Mouse (Mus musculus) midbrain, embryonic 16.5 days (tissue): ENCODE measurements around the gene Nkd1. TPM values are rescaled to one million over a fixed set of nuclear protein-coding genes. Genes with fewer than 3 reads are reported as not detected.

Experiments
- ATAC-seq: fragments of 200-750 bp; cut with Nextera tagmentation; 2 replicates; pipeline ENCODE4 v1.8.0; 2017; ENCODE audit warnings: moderate TSS enrichment
- H3K27ac ChIP-seq: fragments of 300-500 bp; sonication (generic); 2 replicates; pipeline ENCODE4 v1.5.1; 2014; ENCODE audit warnings: mild to moderate bottlenecking, low read length, mixed read lengths
- H3K27me3 ChIP-seq: fragments of 300-500 bp; sonication (generic); 2 replicates; pipeline ENCODE4 v1.6.1; 2014; ENCODE audit warnings: low read depth, low read length, mixed read lengths; ENCODE audit not compliant: control insufficient read depth, insufficient read depth
- H3K36me3 ChIP-seq: fragments of 300-500 bp; sonication (generic); 2 replicates; pipeline ENCODE4 v1.6.1; 2014; ENCODE audit warnings: mild to moderate bottlenecking, low read length, moderate library complexity, mixed read lengths; ENCODE audit not compliant: control insufficient read depth, insufficient read depth
- H3K4me1 ChIP-seq: fragments of 300-500 bp; sonication (generic); 2 replicates; pipeline ENCODE4 v1.6.1; 2014; ENCODE audit warnings: mild to moderate bottlenecking, low read length, mixed read lengths; ENCODE audit not compliant: control insufficient read depth, insufficient read depth
- H3K4me2 ChIP-seq: fragments of 300-500 bp; sonication (generic); 2 replicates; pipeline ENCODE4 v1.6.1; 2014; ENCODE audit warnings: mild to moderate bottlenecking, low read length, mixed read lengths
- H3K4me3 ChIP-seq: fragments of 300-500 bp; sonication (generic); 2 replicates; pipeline ENCODE4 v1.5.1; 2014; ENCODE audit warnings: low read depth, mild to moderate bottlenecking, low read length, moderate library complexity, mixed read lengths
- H3K9ac ChIP-seq: fragments of 300-500 bp; sonication (generic); 2 replicates; pipeline ENCODE4 v1.6.1; 2014; ENCODE audit warnings: low read depth, low read length, mixed read lengths
- H3K9me3 ChIP-seq: fragments of 300-500 bp; sonication (generic); replicated peaks from 2 replicates; pipeline ENCODE4 v1.6.1; 2014; ENCODE audit warnings: mild to moderate bottlenecking, low read length, mixed read lengths; ENCODE audit not compliant: control insufficient read depth, poor library complexity, severe bottlenecking
- WGBS: fragments of 180-500 bp; shearing (Covaris S2); extraction: QIAGEN DNeasy Blood & Tissue Kit; methylation state at CpG from one replicate; pipeline ENCODE4 v1.1.7; 2014; 5-methylcytosine and 5-hydroxymethylcytosine counted together
- polyA plus RNA-seq: library from polyadenylated mRNA; unstranded; fragments of >200 nt; fragmentation: Nextera tagmentation; extraction: Ambion mirVana; gene quantifications from 2 replicates; pipeline ENCODE4 v1.2.1, GENCODE M21; 2015

Gene Nkd1
- polyA plus RNA-seq, 1 experiment from 2014 or later: 53.9 TPM

- H3K9me3 ChIP-seq: no peaks in the 10 kb centered on the region
- H3K27me3 ChIP-seq: no peaks in the 10 kb centered on the region
- WGBS: 53% methylated on average over 14 of the region's 14 CpGs
- H3K36me3 ChIP-seq: no peaks in the 10 kb centered on the region
- H3K4me1 ChIP-seq: peaks cover 24% of the 10 kb centered on the region
- H3K27ac ChIP-seq: no peak overlapping the region
- peak; percentile 44; the same call in 1 of the 2 replicates for ATAC-seq
- no peak overlapping the region for H3K9ac ChIP-seq
- no peak overlapping the region for H3K4me3 ChIP-seq
- no peak overlapping the region for H3K4me2 ChIP-seq
These were observed 57.4 kb downstream of the Nkd1 start for GRCm38 (mm10) chr8:88578413-88579175.

GRCm38 (mm10) chr8:88579246-88579645 lies 58.1 kb downstream of the Nkd1 start:
- H3K27ac ChIP-seq: peak overlapping the region; percentile 48; the same call in 1 of the 2 replicates
- H3K9me3 ChIP-seq: no peaks in the 10 kb centered on the region
- H3K9ac ChIP-seq: no peak overlapping the region
- WGBS: 30% methylated on average over 7 of the region's 7 CpGs
- no peak for ATAC-seq
- no peaks in the 10 kb centered on the region for H3K36me3 ChIP-seq
- no peaks in the 10 kb centered on the region for H3K27me3 ChIP-seq
- H3K4me3 ChIP-seq: no peak overlapping the region
- no peak overlapping the region for H3K4me2 ChIP-seq
- H3K4me1 ChIP-seq: peaks cover 24% of the 10 kb centered on the region

GRCm38 (mm10) chr8:88579668-88580330 lies 58.6 kb downstream of the Nkd1 start:
- ATAC-seq: no peak
- Histone ChIP-seq H3K4me1 (peaks cover 24% of the 10 kb centered on the region), H3K9me3 (no peaks in the 10 kb centered on the region), H3K9ac (no peak overlapping the region), H3K27me3 (no peaks in the 10 kb centered on the region), H3K4me3 (no peak overlapping the region), H3K27ac (peak overlapping the region; percentile 48; the same call in 1 of the 2 replicates), H3K36me3 (no peaks in the 10 kb centered on the region), H3K4me2 (no peak overlapping the region)
- 67% methylated on average over 18 of the region's 18 CpGs for WGBS

GRCm38 (mm10) chr8:88580785-88581184 lies 59.6 kb downstream of the Nkd1 start:
- no peak for ATAC-seq
- Histone ChIP-seq H3K4me2 (no peak overlapping the region), H3K27ac (no peak overlapping the region), H3K27me3 (no peaks in the 10 kb centered on the region), H3K9ac (no peak overlapping the region), H3K9me3 (no peaks in the 10 kb centered on the region), H3K36me3 (no peaks in the 10 kb centered on the region), H3K4me3 (no peak overlapping the region), H3K4me1 (peaks cover 24% of the 10 kb centered on the region)
- 63% methylated on average over 7 of the region's 7 CpGs for WGBS

GRCm38 (mm10) chr8:88583863-88584262 lies 62.7 kb downstream of the Nkd1 start:
- H3K36me3 ChIP-seq: no peaks in the 10 kb centered on the region
- no peak overlapping the region for H3K4me2 ChIP-seq
- H3K9ac ChIP-seq: no peak overlapping the region
- WGBS: 84% methylated on average over 3 of the region's 3 CpGs
- H3K4me1 ChIP-seq: peaks cover 19% of the 10 kb centered on the region
- no peak for ATAC-seq
- no peak overlapping the region for H3K4me3 ChIP-seq
- H3K9me3 ChIP-seq: no peaks in the 10 kb centered on the region
- no peak overlapping the region for H3K27ac ChIP-seq
- no peaks in the 10 kb centered on the region for H3K27me3 ChIP-seq

- Histone ChIP-seq H3K4me1 (no peaks in the 10 kb centered on the region), H3K4me2 (no peak overlapping the region), H3K27ac (no peak overlapping the region), H3K36me3 (no peaks in the 10 kb centered on the region), H3K27me3 (no peaks in the 10 kb centered on the region), H3K9ac (no peak overlapping the region), H3K4me3 (no peak overlapping the region), H3K9me3 (no peaks in the 10 kb centered on the region)
- WGBS: 94% methylated on average over 8 of the region's 8 CpGs
- no peak for ATAC-seq
These were observed 67.2 kb downstream of the Nkd1 start for GRCm38 (mm10) chr8:88588205-88588889.

GRCm38 (mm10) chr8:88590226-88590625 lies 69.1 kb downstream of the Nkd1 start:
- Histone ChIP-seq H3K9ac (no peak overlapping the region), H3K27ac (no peak overlapping the region), H3K9me3 (no peaks in the 10 kb centered on the region), H3K4me1 (peaks cover 3% of the 10 kb centered on the region; the same call in 1 of the 2 replicates), H3K4me2 (no peak overlapping the region), H3K4me3 (no peak overlapping the region), H3K36me3 (no peaks in the 10 kb centered on the region), H3K27me3 (no peaks in the 10 kb centered on the region)
- no peak for ATAC-seq
- WGBS: 78% methylated on average over 6 of the region's 6 CpGs

- H3K27me3 ChIP-seq: no peaks in the 10 kb centered on the region
- H3K9ac ChIP-seq: no peak overlapping the region
- H3K36me3 ChIP-seq: no peaks in the 10 kb centered on the region
- peaks cover 3% of the 10 kb centered on the region; the same call in 1 of the 2 replicates for H3K4me1 ChIP-seq
- H3K9me3 ChIP-seq: no peaks in the 10 kb centered on the region
- no peak overlapping the region for H3K4me2 ChIP-seq
- no peak for ATAC-seq
- no peak overlapping the region for H3K4me3 ChIP-seq
- WGBS: 95% methylated on average over 1 of the region's 1 CpGs
- H3K27ac ChIP-seq: no peak overlapping the region
These were observed 72.8 kb downstream of the Nkd1 start for GRCm38 (mm10) chr8:88593947-88594346.

GRCm38 (mm10) chr8:88596042-88596441 lies 74.9 kb downstream of the Nkd1 start:
- WGBS: 74% methylated on average over 12 of the region's 12 CpGs
- Histone ChIP-seq H3K9me3 (no peaks in the 10 kb centered on the region), H3K4me1 (peaks cover 3% of the 10 kb centered on the region; the same call in 1 of the 2 replicates), H3K36me3 (no peaks in the 10 kb centered on the region), H3K27ac (no peak overlapping the region), H3K27me3 (no peaks in the 10 kb centered on the region), H3K9ac (no peak overlapping the region), H3K4me2 (no peak overlapping the region), H3K4me3 (no peak overlapping the region)
- no peak for ATAC-seq
